Mouse (Mus musculus) C2C12 (cell line): ENCODE measurements around the gene Trrap. TPM values are rescaled to one million over a fixed set of nuclear protein-coding genes. Genes with fewer than 3 reads are reported as not detected.

Experiments used
- H3K27me3 ChIP-seq: one replicate; pipeline ENCODE4 v1.6.1; 2011; ENCODE audit not compliant: control insufficient read depth, insufficient read depth, insufficient read length
- H3K36me3 ChIP-seq: one replicate; pipeline ENCODE4 v1.6.1; 2011; ENCODE audit not compliant: control insufficient read depth, insufficient read depth
- H3K4me3 ChIP-seq: one replicate; pipeline ENCODE4 v1.5.1; 2011; ENCODE audit warnings: mild to moderate bottlenecking, control low read depth; ENCODE audit not compliant: poor library complexity, insufficient read depth, severe bottlenecking
- H3K79me2 ChIP-seq: one replicate; pipeline ENCODE4 v1.6.1; 2011; ENCODE audit not compliant: control insufficient read depth, insufficient read depth
- H3K79me3 ChIP-seq: one replicate; pipeline ENCODE4 v1.6.1; 2011; ENCODE audit warnings: low read depth, control low read depth
- H3ac ChIP-seq: one replicate; pipeline ENCODE3; 2011; ENCODE audit warnings: low read depth; ENCODE audit not compliant: control insufficient read depth, insufficient read length
- CEBPB ChIP-seq: IDR thresholded peaks from one replicate; pipeline ENCODE4 v1.6.1; 2011; ENCODE audit warnings: low read depth, mild to moderate bottlenecking, control low read depth, moderate library complexity
- CTCF ChIP-seq: IDR thresholded peaks from one replicate; pipeline ENCODE4 v1.5.1; 2011; ENCODE audit not compliant: control insufficient read depth, insufficient read depth, insufficient read length
- FOSL1 ChIP-seq: IDR thresholded peaks from one replicate; pipeline ENCODE4 v1.8.0; 2011; ENCODE audit warnings: mild to moderate bottlenecking, low read length; ENCODE audit not compliant: poor library complexity, insufficient read depth, severe bottlenecking
- MAX ChIP-seq: IDR thresholded peaks from one replicate; pipeline ENCODE4 v1.6.1; 2011; ENCODE audit warnings: mild to moderate bottlenecking, control low read depth
- MYOD1 ChIP-seq: IDR thresholded peaks from one replicate; pipeline ENCODE4 v1.6.1; 2011; ENCODE audit warnings: low read depth; ENCODE audit not compliant: control insufficient read depth, insufficient read length
- MYOG ChIP-seq: IDR thresholded peaks from one replicate; pipeline ENCODE4 v1.6.1; 2011; ENCODE audit not compliant: control insufficient read depth, insufficient read length; ENCODE audit errors: extremely low read depth
- USF1 ChIP-seq: IDR thresholded peaks from one replicate; pipeline ENCODE4 v1.6.1; 2011; ENCODE audit warnings: low read depth, mild to moderate bottlenecking, control low read depth, moderate library complexity
- polyA plus RNA-seq: library from polyadenylated mRNA; unstranded; fragments of >200 nt; fragmentation: generic; extraction: Trizol; gene quantifications from one replicate; pipeline ENCODE4 v1.2.1, GENCODE M21; 2012; ENCODE audit warnings: missing spikeins

Gene Trrap
- polyA plus RNA-seq, 1 experiment: 42.0 TPM

GRCm38 (mm10) chr5:144884629-144885217, 117.2 kb downstream of the Trrap start:
- H3K27me3 ChIP-seq: no peaks in the 10 kb centered on the region
- TF ChIP-seq MYOG (no peak), USF1 (no peak), CTCF (no peak), MYOD1 (no peak), CEBPB (no peak), MAX (no peak), FOSL1 (no peak)
- H3K79me3 ChIP-seq: no peaks in the 10 kb centered on the region
- H3K79me2 ChIP-seq: no peaks in the 10 kb centered on the region
- no peak overlapping the region for H3K4me3 ChIP-seq
- H3ac ChIP-seq: no peak overlapping the region
- peaks cover 78% of the 10 kb centered on the region for H3K36me3 ChIP-seq

- no peak overlapping the region for H3ac ChIP-seq
- H3K4me3 ChIP-seq: no peak overlapping the region
- TF ChIP-seq FOSL1: no peak
- TF ChIP-seq CEBPB: no peak
- TF ChIP-seq USF1: no peak
- no peak for TF ChIP-seq MYOD1
- TF ChIP-seq MYOG: no peak
- no peak for TF ChIP-seq CTCF
- no peak for TF ChIP-seq MAX
- H3K79me2 ChIP-seq: no peaks in the 10 kb centered on the region
- peaks cover 86% of the 10 kb centered on the region for H3K36me3 ChIP-seq
- H3K27me3 ChIP-seq: no peaks in the 10 kb centered on the region
- no peaks in the 10 kb centered on the region for H3K79me3 ChIP-seq
Observed at GRCm38 (mm10) chr5:144885968-144886650, 118.6 kb downstream of the Trrap start.

GRCm38 (mm10) chr5:144891276-144891675, 123.7 kb downstream of the Trrap start:
- Histone ChIP-seq H3ac (no peak overlapping the region), H3K27me3 (no peaks in the 10 kb centered on the region), H3K79me3 (no peaks in the 10 kb centered on the region), H3K36me3 (peaks cover 88% of the 10 kb centered on the region), H3K4me3 (no peak overlapping the region), H3K79me2 (peaks cover 7% of the 10 kb centered on the region)
- TF ChIP-seq FOSL1 (no peak), USF1 (no peak), MAX (no peak), MYOD1 (no peak), CTCF (no peak), CEBPB (no peak), MYOG (no peak)

- Histone ChIP-seq H3K36me3 (peaks cover 59% of the 10 kb centered on the region), H3K79me2 (peaks cover 41% of the 10 kb centered on the region), H3K4me3 (no peak overlapping the region), H3K27me3 (no peaks in the 10 kb centered on the region), H3ac (peak overlapping the region; percentile 1), H3K79me3 (peaks cover 17% of the 10 kb centered on the region)
- TF ChIP-seq MAX (no peak), MYOG (no peak), MYOD1 (peak; percentile 90)
Observed at GRCm38 (mm10) chr5:144897881-144898280, 130.3 kb downstream of the Trrap start.

GRCm38 (mm10) chr5:144898448-144899052, 131.0 kb downstream of the Trrap start:
- TF ChIP-seq USF1 (peak; percentile 22), FOSL1 (peak; percentile 63), MYOG (no peak), MYOD1 (peak; percentile 76), CEBPB (peak; percentile 88), MAX (peak; percentile 98), CTCF (no peak)
- peaks cover 48% of the 10 kb centered on the region for H3K79me2 ChIP-seq
- no peaks in the 10 kb centered on the region for H3K27me3 ChIP-seq
- H3K4me3 ChIP-seq: no peak overlapping the region
- H3ac ChIP-seq: no peak overlapping the region
- H3K36me3 ChIP-seq: peaks cover 52% of the 10 kb centered on the region
- H3K79me3 ChIP-seq: peaks cover 24% of the 10 kb centered on the region

- no peak overlapping the region for H3ac ChIP-seq
- H3K36me3 ChIP-seq: peaks cover 33% of the 10 kb centered on the region
- no peak for TF ChIP-seq USF1
- no peak for TF ChIP-seq FOSL1
- no peak for TF ChIP-seq MAX
- no peak for TF ChIP-seq MYOD1
- TF ChIP-seq CTCF: no peak
- no peak for TF ChIP-seq MYOG
- TF ChIP-seq CEBPB: no peak
- peaks cover 41% of the 10 kb centered on the region for H3K79me3 ChIP-seq
- H3K4me3 ChIP-seq: no peak overlapping the region
- H3K79me2 ChIP-seq: peaks cover 68% of the 10 kb centered on the region
- H3K27me3 ChIP-seq: no peaks in the 10 kb centered on the region
Observed at GRCm38 (mm10) chr5:144901035-144901434, 133.5 kb downstream of the Trrap start.
